Mouse (Mus musculus): ENCODE measurements around the gene Ebpl. TPM values are rescaled to one million over a fixed set of nuclear protein-coding genes. Genes with fewer than 3 reads are reported as not detected.

The Ebpl gene
- polyA plus RNA-seq, 1 experiment from 2014 or later = 8.2 TPM

DNA sequence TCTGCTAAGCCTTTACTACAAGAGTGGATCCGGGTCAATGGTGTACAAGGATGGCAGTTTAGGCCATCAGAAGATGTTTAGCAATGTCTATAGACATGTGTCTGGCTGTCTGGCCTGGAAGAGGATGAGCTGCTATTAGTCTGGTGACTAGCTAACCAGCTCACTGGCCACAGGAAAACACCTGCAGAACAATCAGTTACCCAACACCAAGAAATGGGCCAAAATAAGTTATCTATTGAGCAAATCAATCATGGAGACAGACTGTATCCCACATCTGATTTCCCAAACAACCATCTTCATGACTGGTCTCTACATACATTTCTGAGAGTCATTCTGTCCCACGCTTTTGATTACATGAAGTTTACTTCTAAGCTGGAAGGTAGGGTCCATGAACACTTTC is 3.5 kb upstream of the Ebpl start:
- Histone ChIP-seq H3K4me2 (ENCODE audit: low read depth, low read length) (no peak overlapping the region), H3K4me1 (ENCODE audit: control insufficient read depth, insufficient read depth, low read length) (peaks cover 12% of the 10 kb centered on the region), H3K36me3 (ENCODE audit: control insufficient read depth, insufficient read depth, low read length) (peaks cover 4% of the 10 kb centered on the region; the same call in 1 of the 2 replicates), H3K9me3 (ENCODE audit: control insufficient read depth, low read length) (no peaks in the 10 kb centered on the region), H3K4me3 (ENCODE audit: low read length) (no peak overlapping the region), H3K9ac (ENCODE audit: low read depth, low read length) (no peak overlapping the region), H3K27me3 (replicated peaks; ENCODE audit: control insufficient read depth, insufficient read depth, low read length) (no peaks in the 10 kb centered on the region), H3K27ac (ENCODE audit: low read length) (no peak overlapping the region)
- no peak for ATAC-seq
- WGBS = 94% methylated on average over 2 of the region's 2 CpGs

DNA sequence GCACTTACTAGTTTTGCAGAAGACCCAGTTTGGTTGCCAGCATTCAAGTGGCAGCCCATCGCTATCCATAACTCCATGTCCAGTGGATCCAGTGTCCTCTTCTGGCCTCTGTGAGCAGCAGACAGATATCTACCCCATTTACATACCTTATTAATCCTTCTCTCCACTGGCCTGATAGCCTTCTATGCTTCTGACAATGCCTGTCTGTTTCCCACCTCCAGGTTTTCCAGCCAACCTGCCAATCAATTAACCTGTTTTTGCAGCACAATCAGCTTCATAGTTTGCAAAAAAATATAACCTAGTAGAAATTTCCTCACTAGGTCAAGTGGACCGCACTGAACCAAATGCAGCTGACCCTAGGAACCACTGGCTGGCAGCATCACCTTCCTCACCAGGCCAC is 2.0 kb upstream of the Ebpl start:
- no peak for ATAC-seq
- Histone ChIP-seq H3K27me3 (replicated peaks; ENCODE audit: control insufficient read depth, insufficient read depth, low read length) (no peaks in the 10 kb centered on the region), H3K4me1 (ENCODE audit: control insufficient read depth, insufficient read depth, low read length) (peaks cover 12% of the 10 kb centered on the region), H3K36me3 (ENCODE audit: control insufficient read depth, insufficient read depth, low read length) (peaks cover 3% of the 10 kb centered on the region; the same call in 1 of the 2 replicates), H3K9me3 (ENCODE audit: control insufficient read depth, low read length) (no peaks in the 10 kb centered on the region), H3K27ac (ENCODE audit: low read length) (no peak overlapping the region), H3K4me2 (ENCODE audit: low read depth, low read length) (no peak overlapping the region), H3K4me3 (ENCODE audit: low read length) (no peak overlapping the region), H3K9ac (ENCODE audit: low read depth, low read length) (no peak overlapping the region)
- WGBS = 97% methylated on average over 2 of the region's 2 CpGs

DNA sequence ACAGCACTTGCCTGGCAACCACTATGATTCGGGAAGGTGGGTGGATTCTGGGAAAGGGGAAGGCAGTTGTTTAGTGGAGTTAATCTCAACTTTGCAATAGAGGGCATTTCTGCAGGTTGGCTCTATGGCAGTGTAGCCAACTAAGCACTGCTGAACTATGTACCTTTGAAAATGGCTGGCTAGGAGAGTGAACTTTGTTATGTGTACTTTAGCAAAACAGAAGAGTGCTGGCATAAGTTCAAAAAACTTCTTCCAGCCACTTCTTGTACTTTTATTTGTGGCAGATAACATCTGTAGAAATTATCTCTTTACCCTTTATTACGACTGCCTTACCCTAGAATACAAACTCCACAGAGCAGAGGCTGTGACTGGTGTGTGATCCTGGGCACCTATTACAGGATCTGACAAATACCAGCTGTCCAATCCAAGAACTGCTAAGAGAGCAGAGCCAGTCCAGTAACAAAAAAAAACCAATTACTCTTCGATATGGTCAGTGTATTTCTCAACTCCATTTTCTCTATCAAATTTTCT is 807 bp upstream of the Ebpl start:
- ATAC-seq = peak; percentile 62
- H3K27ac ChIP-seq (ENCODE audit: low read length) = peak overlapping the region; percentile 88
- WGBS = 33% methylated on average over 3 of the region's 3 CpGs
- peak overlapping the region; percentile 89; the same call in 1 of the 2 replicates for H3K9ac ChIP-seq (ENCODE audit: low read depth, low read length)
- no peaks in the 10 kb centered on the region for H3K36me3 ChIP-seq (ENCODE audit: control insufficient read depth, insufficient read depth, low read length)
- H3K4me2 ChIP-seq (ENCODE audit: low read depth, low read length) = peak overlapping the region; percentile 65
- no peaks in the 10 kb centered on the region for H3K9me3 ChIP-seq (ENCODE audit: control insufficient read depth, low read length)
- no peaks in the 10 kb centered on the region for H3K27me3 ChIP-seq (replicated peaks; ENCODE audit: control insufficient read depth, insufficient read depth, low read length)
- peak overlapping the region; percentile 78; the same call in 1 of the 2 replicates for H3K4me3 ChIP-seq (ENCODE audit: low read length)
- H3K4me1 ChIP-seq (ENCODE audit: control insufficient read depth, insufficient read depth, low read length) = peaks cover 12% of the 10 kb centered on the region

DNA sequence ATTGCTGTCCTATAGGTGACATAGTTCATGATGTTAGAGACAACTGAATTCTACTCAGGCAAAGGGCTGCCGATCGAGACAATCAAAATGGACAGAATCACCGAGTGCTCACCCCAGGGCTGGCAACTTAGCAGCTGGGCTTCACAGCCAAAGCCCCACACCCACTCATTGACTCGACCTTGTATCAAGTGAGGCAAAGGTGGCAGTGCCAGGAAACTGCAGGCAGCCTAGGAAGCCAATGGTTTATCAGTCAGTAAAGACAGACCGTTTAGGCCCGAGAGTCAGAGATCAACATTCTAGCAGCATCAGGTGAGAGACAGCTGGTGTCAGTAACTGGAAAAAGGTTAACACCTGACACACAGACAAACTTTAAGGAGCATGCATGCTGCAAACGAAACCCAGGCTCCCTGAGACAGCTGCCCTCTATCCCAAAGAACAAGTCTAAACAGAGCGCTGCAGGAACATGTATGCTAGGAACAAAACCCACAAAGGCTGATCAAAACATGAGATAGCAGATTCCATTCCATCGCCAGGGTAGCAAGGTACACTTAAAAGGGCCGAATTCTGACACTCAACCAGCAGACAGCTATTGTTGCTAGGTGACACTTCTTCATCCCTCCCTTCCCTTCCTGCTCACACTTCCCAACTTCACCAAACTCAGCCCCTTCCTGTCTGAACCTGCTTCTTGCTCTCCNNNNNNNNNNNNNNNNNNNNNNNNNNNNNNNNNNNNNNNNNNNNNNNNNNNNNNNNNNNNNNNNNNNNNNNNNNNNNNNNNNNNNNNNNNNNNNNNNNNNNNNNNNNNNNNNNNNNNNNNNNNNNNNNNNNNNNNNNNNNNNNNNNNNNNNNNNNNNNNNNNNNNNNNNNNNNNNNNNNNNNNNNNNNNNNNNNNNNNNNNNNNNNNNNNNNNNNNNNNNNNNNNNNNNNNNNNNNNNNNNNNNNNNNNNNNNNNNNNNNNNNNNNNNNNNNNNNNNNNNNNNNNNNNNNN is 5.7 kb downstream of the Ebpl start:
- no peak overlapping the region for H3K27ac ChIP-seq (ENCODE audit: low read length)
- no peak overlapping the region for H3K9ac ChIP-seq (ENCODE audit: low read depth, low read length)

DNA sequence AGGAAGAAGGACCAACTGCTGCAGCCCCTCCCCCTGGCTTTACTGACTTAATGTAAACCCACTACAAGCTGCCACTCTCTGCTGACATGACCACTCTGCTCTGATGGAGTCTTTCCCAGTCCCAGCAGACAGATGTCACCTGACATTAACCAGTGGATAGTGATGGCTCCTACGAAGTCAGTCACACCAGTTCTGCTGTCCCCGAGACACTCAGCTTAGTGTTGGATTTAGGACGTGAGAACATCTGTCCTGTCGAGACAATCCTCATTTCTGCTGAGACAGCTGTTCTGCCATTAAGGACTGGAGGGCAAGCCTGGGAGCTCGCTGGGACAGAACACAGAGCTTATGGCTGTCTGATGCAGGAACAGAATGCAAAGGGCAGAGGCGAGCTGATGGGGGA is 9.4 kb downstream of the Ebpl start:
- Histone ChIP-seq H3K27ac (ENCODE audit: low read length) (no peak overlapping the region), H3K9me3 (ENCODE audit: control insufficient read depth, low read length) (no peaks in the 10 kb centered on the region), H3K4me2 (ENCODE audit: low read depth, low read length) (no peak overlapping the region), H3K27me3 (replicated peaks; ENCODE audit: control insufficient read depth, insufficient read depth, low read length) (no peaks in the 10 kb centered on the region), H3K4me3 (ENCODE audit: low read length) (no peak overlapping the region), H3K9ac (ENCODE audit: low read depth, low read length) (no peak overlapping the region), H3K36me3 (ENCODE audit: control insufficient read depth, insufficient read depth, low read length) (no peaks in the 10 kb centered on the region), H3K4me1 (ENCODE audit: control insufficient read depth, insufficient read depth, low read length) (no peaks in the 10 kb centered on the region)
- 66% methylated on average over 6 of the region's 6 CpGs for WGBS
- no peak for ATAC-seq

More for the DNA sequence above, 5.7 kb downstream of the Ebpl start:
- no peak for ATAC-seq
- Histone ChIP-seq H3K36me3 (ENCODE audit: control insufficient read depth, insufficient read depth, low read length) (no peaks in the 10 kb centered on the region), H3K4me2 (ENCODE audit: low read depth, low read length) (no peak overlapping the region), H3K4me3 (ENCODE audit: low read length) (no peak overlapping the region), H3K27me3 (replicated peaks; ENCODE audit: control insufficient read depth, insufficient read depth, low read length) (no peaks in the 10 kb centered on the region), H3K4me1 (ENCODE audit: control insufficient read depth, insufficient read depth, low read length) (no peaks in the 10 kb centered on the region), H3K9me3 (ENCODE audit: control insufficient read depth, low read length) (no peaks in the 10 kb centered on the region)
- WGBS = 64% methylated on average over 10 of the region's 10 CpGs

DNA sequence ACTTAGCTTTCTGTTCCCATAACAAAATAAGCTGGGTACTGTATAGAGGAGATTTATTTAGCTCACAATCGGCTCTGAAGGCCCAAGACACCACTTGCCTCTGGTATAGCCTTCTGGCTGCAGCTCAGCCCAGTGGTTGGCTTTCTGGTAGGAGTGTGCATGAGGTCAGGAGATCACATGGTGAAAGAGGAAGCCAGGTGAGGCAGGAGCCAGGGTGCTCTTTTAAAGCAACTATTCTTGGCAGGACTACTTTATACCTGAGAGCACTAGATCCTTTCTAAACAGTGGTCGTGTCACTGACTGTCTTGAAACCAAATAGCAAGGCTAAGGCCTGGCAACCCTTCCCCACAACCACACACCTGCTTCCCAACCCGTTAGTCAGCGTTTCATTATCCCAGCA is 10.4 kb downstream of the Ebpl start:
- no peak overlapping the region for H3K27ac ChIP-seq (ENCODE audit: low read length)
- no peaks in the 10 kb centered on the region for H3K9me3 ChIP-seq (ENCODE audit: control insufficient read depth, low read length)
- ATAC-seq = no peak
- H3K9ac ChIP-seq (ENCODE audit: low read depth, low read length) = no peak overlapping the region
- WGBS = 90% methylated on average over 4 of the region's 4 CpGs
- no peak overlapping the region for H3K4me3 ChIP-seq (ENCODE audit: low read length)
- no peaks in the 10 kb centered on the region for H3K4me1 ChIP-seq (ENCODE audit: control insufficient read depth, insufficient read depth, low read length)
- H3K36me3 ChIP-seq (ENCODE audit: control insufficient read depth, insufficient read depth, low read length) = no peaks in the 10 kb centered on the region
- no peaks in the 10 kb centered on the region for H3K27me3 ChIP-seq (replicated peaks; ENCODE audit: control insufficient read depth, insufficient read depth, low read length)
- H3K4me2 ChIP-seq (ENCODE audit: low read depth, low read length) = no peak overlapping the region

DNA sequence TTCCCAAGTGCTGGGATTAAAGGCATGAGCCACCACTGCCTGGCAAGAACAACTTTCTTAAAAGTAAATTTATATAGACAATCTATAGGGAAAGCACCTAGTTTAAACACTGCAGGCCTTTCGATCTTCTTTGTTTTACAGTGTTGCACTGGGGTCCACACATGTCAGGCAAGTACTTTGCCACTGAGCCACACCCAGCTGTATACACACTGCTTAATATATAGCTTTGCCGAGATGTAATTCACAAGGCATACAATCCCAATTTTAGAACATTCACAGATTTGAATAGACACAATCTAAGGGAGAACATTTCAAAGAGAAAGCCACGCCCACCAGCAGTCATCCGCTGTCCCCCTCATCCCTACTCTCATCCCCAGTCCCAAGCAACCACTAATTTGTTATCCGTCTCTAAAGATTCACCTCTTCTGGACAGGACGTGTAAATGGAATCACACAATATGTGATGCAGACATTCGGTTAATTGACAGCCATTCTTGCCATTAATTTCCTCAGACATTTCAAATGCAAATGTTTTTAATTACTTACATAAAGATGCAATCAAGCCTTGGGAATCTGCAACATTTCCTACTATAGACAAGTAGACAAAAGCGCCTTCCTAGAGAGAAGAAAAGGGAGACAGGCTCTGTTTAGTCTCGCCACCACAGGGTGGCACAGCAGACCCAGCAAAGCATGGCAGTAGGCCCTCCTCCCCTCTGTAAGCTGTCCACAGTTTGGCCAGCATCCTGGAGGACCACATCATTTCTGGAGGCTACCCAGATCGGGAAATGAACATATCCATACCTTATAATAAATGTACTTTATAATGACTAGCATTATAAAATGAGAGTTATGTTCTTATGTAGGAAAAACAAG is 13.2 kb downstream of the Ebpl start:
- no peak overlapping the region for H3K27ac ChIP-seq (ENCODE audit: low read length)
- H3K36me3 ChIP-seq (ENCODE audit: control insufficient read depth, insufficient read depth, low read length) = no peaks in the 10 kb centered on the region
- no peaks in the 10 kb centered on the region for H3K4me1 ChIP-seq (ENCODE audit: control insufficient read depth, insufficient read depth, low read length)
- no peaks in the 10 kb centered on the region for H3K9me3 ChIP-seq (ENCODE audit: control insufficient read depth, low read length)
- no peak overlapping the region for H3K9ac ChIP-seq (ENCODE audit: low read depth, low read length)
- no peak overlapping the region for H3K4me3 ChIP-seq (ENCODE audit: low read length)
- H3K4me2 ChIP-seq (ENCODE audit: low read depth, low read length) = no peak overlapping the region
- WGBS = 77% methylated on average over 10 of the region's 10 CpGs
- ATAC-seq = no peak
- no peaks in the 10 kb centered on the region for H3K27me3 ChIP-seq (replicated peaks; ENCODE audit: control insufficient read depth, insufficient read depth, low read length)

DNA sequence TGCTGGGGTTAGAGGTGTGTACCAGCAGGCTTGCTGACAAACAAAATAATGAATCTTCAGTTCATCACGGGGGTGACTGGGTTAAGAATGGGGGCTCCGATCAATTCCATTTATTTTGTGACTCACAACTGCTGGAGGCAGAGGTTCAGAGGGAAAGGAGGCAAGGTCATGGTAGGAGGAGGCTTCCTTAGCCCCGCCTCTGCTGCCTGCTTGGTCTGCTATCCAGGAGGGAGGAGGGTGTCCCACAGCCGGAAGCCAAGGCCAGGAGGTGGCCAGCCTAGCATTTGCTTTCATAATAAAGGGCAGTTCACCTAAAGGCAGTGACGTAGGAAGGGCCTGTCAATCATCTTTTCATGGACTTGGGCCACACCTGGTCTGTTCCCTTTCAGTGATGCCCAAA is 15.6 kb downstream of the Ebpl start:
- Histone ChIP-seq H3K9me3 (ENCODE audit: control insufficient read depth, low read length) (no peaks in the 10 kb centered on the region), H3K27me3 (replicated peaks; ENCODE audit: control insufficient read depth, insufficient read depth, low read length) (no peaks in the 10 kb centered on the region), H3K4me1 (ENCODE audit: control insufficient read depth, insufficient read depth, low read length) (no peaks in the 10 kb centered on the region), H3K27ac (ENCODE audit: low read length) (no peak overlapping the region), H3K36me3 (ENCODE audit: control insufficient read depth, insufficient read depth, low read length) (no peaks in the 10 kb centered on the region), H3K9ac (ENCODE audit: low read depth, low read length) (no peak overlapping the region), H3K4me3 (ENCODE audit: low read length) (no peak overlapping the region), H3K4me2 (ENCODE audit: low read depth, low read length) (no peak overlapping the region)
- WGBS = 68% methylated on average over 5 of the region's 5 CpGs
- no peak for ATAC-seq

DNA sequence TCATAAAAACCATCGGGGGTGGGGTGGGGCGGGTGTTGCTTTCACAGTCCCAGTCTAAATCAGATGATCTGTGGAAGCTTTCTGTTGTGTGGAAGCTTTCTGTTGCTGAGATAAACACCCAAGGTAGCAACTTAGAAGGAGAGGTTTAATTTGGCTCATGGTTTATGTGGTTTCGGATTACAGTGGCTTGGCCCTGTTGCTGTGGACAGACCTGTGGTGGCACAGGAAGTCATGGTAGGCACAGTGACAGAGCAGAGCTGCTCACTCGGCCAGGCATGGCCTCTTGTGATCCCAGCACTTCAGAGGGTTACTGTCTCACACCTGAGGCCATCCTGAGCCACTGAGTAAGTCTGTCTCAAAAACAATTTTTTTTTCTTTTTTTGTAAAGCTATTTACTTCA is 20.9 kb downstream of the Ebpl start:
- Histone ChIP-seq H3K4me3 (ENCODE audit: low read length) (no peak overlapping the region), H3K9ac (ENCODE audit: low read depth, low read length) (no peak overlapping the region), H3K4me2 (ENCODE audit: low read depth, low read length) (no peak overlapping the region), H3K36me3 (ENCODE audit: control insufficient read depth, insufficient read depth, low read length) (no peaks in the 10 kb centered on the region), H3K9me3 (ENCODE audit: control insufficient read depth, low read length) (no peaks in the 10 kb centered on the region), H3K27ac (ENCODE audit: low read length) (no peak overlapping the region), H3K27me3 (replicated peaks; ENCODE audit: control insufficient read depth, insufficient read depth, low read length) (no peaks in the 10 kb centered on the region), H3K4me1 (ENCODE audit: control insufficient read depth, insufficient read depth, low read length) (no peaks in the 10 kb centered on the region)
- ATAC-seq = no peak
- WGBS = 71% methylated on average over 4 of the region's 4 CpGs
